Comparison of ENCODE assay signal across 12 mouse cellular contexts in the genomic region with DNA sequence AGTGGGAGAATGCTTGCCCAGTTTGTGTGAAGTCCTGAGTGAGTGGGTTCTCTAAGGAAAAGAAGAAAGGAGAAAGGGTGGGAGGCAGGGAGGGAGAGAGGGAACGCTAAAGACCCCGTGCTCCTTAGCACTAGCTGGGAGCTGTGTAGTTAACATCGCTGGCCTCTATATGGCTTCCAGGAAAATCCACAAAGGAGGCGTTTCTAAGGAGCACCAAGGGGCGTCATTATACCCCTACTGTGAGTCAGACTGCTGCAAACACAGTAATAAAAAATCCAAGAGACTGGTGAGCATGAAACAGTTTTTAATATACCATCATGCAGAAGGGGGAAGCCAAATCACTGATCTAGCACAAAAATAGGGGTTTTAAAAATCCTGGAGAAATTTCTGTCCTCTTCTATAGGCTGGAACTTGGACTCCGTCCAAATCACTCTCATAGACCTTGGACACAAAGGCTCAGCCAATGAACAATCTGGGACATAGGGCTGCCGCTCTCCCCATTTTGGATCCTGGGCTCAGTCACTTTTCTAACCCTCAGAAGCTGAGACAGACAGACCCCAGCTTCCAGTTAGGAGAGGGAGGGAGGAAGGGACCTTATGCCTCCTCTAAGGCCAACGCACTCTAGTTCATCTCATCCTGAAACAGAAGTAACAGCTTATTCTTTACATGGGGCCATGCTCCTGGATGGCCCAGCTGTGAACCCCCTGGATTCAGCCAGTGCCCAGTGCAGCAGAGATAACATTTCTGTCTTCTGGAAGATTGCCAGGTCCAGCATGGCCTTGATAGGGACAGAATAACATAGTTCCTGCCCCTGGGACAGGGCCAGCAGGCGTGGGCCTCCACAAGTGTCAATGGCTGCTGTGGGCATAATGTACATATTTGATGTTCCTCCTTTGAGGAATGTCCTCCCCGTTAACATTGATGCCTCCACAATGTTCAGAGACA.
DNase-seq lines count a peak whose midpoint lies in the region; ATAC-seq and TF ChIP-seq lines count a peak whose summit lies in the region.
"Had no signal": no experiment of that assay in that cellular context is flagged by ENCODE, and none has a peak within 500 bp of the region (broad histone marks: within the 10 kb centered on the region; RNA-seq: fewer than 3 reads in every experiment).

No protein-coding gene starts in this region.

- H3K36me3 ChIP-seq in heart, embryonic 10.5 days = peaks cover under 1% of the 10 kb centered on the region
- peaks cover 57% of the 10 kb centered on the region for H3K36me3 ChIP-seq in liver, embryonic 12.5 days
- peaks cover 3% of the 10 kb centered on the region; the same call in 1 of the 2 replicates for H3K36me3 ChIP-seq in liver, embryonic 11.5 days (ENCODE audit: control insufficient read depth, insufficient read depth, low read length)
- H3K36me3 ChIP-seq in liver, postnatal 0 days (replicated peaks; ENCODE audit: insufficient read depth, low read length) = no peaks in the 10 kb centered on the region; the same call in none of the 2 replicates
- H3K36me3 ChIP-seq: limb, embryonic 12.5 days had no signal

- TF ChIP-seq EP300 in liver, postnatal 0 days (IDR thresholded peaks at IDR 0.05; ENCODE audit: low read depth) = no peak

- ATAC-seq in liver, embryonic 12.5 days = no peak
- ATAC-seq in liver, embryonic 11.5 days (replicated peaks; ENCODE audit: low FRiP score) = no peak
- no peak for ATAC-seq in liver, postnatal 0 days
- ATAC-seq: Patski had no signal

- DNase-seq in heart, embryonic 10.5 days (ENCODE audit: low spot score) = no peak
- no peak for DNase-seq in heart, adult 18-20 months
- no peak for DNase-seq in liver, embryonic 11.5 days (ENCODE audit: low spot score)
- DNase-seq in liver, postnatal 0 days = no peak
- no peak for DNase-seq in left cerebral cortex, postnatal 36 days (ENCODE audit: low spot score in 2 of 2)
- no peak for DNase-seq in layer of hippocampus, postnatal 25 days (ENCODE audit: extremely low spot score in 1 of 2, low spot score in 1 of 2)
- DNase-seq: cerebellum, postnatal 36 days; midbrain, embryonic 14.5 days had no signal

- H3K9me3 ChIP-seq in heart, embryonic 10.5 days = no peaks in the 10 kb centered on the region
- H3K9me3 ChIP-seq in liver, embryonic 12.5 days (replicated peaks) = no peaks in the 10 kb centered on the region
- H3K9me3 ChIP-seq in liver, embryonic 11.5 days (ENCODE audit: control insufficient read depth, low read length) = no peaks in the 10 kb centered on the region
- no peaks in the 10 kb centered on the region for H3K9me3 ChIP-seq in liver, postnatal 0 days (ENCODE audit: low read length)
- H3K9me3 ChIP-seq: limb, embryonic 12.5 days had no signal

- peak overlapping the region; percentile 56; the same call in 1 of the 2 replicates for H3K27ac ChIP-seq in heart, embryonic 10.5 days
- H3K27ac ChIP-seq in liver, embryonic 12.5 days = peak overlapping the region; percentile 43; the same call in 1 of the 2 replicates
- no peak overlapping the region for H3K27ac ChIP-seq in liver, embryonic 11.5 days (ENCODE audit: low read depth, low read length)
- H3K27ac ChIP-seq in brown adipose tissue, adult 24 weeks (replicated peaks; ENCODE audit: low read depth, low read length) = peak overlapping the region; percentile 71
- H3K27ac ChIP-seq in liver, postnatal 0 days (ENCODE audit: low read depth) = peak overlapping the region; percentile 88
- H3K27ac ChIP-seq: limb, embryonic 12.5 days had no signal

- no peaks in the 10 kb centered on the region for H3K27me3 ChIP-seq in heart, embryonic 10.5 days (ENCODE audit: insufficient read depth, poor library complexity, severe bottlenecking)
- H3K27me3 ChIP-seq in liver, embryonic 12.5 days (replicated peaks) = no peaks in the 10 kb centered on the region
- no peaks in the 10 kb centered on the region for H3K27me3 ChIP-seq in liver, embryonic 11.5 days (replicated peaks; ENCODE audit: control insufficient read depth, insufficient read depth, low read length)
- H3K27me3 ChIP-seq in liver, postnatal 0 days (ENCODE audit: insufficient read depth, low read length) = no peaks in the 10 kb centered on the region
- H3K27me3 ChIP-seq: limb, embryonic 12.5 days; Patski had no signal

- H3K9ac ChIP-seq in liver, embryonic 12.5 days = no peak overlapping the region; the same call in 1 of the 2 replicates
- H3K9ac ChIP-seq in liver, embryonic 11.5 days (ENCODE audit: low read depth, low read length) = no peak overlapping the region
- H3K9ac ChIP-seq in liver, postnatal 0 days (replicated peaks) = no peak overlapping the region
- H3K9ac ChIP-seq: limb, embryonic 12.5 days had no signal

- TF ChIP-seq CTCF in liver, postnatal 0 days (IDR thresholded peaks at IDR 0.05; ENCODE audit: low read depth) = no peak

- H3K4me1 ChIP-seq in heart, embryonic 10.5 days = peaks cover 27% of the 10 kb centered on the region
- H3K4me1 ChIP-seq in liver, embryonic 12.5 days = peaks cover 28% of the 10 kb centered on the region
- peaks cover 18% of the 10 kb centered on the region for H3K4me1 ChIP-seq in liver, embryonic 11.5 days (replicated peaks; ENCODE audit: control insufficient read depth, insufficient read depth, low read length)
- H3K4me1 ChIP-seq in brown adipose tissue, adult 24 weeks (ENCODE audit: control insufficient read depth, insufficient read depth, insufficient read length, low read length) = peaks cover 23% of the 10 kb centered on the region; the same call in 1 of the 2 replicates
- H3K4me1 ChIP-seq in liver, postnatal 0 days (ENCODE audit: insufficient read depth) = peaks cover 29% of the 10 kb centered on the region

- intact Hi-C loops in left cerebral cortex, postnatal 36 days (cut with DNase I) = loop anchor here (5.0 kb wide), 1 partner anchor 418 kb away; no protein-coding TSS in a partner anchor

- no peak overlapping the region for H3K4me2 ChIP-seq in liver, embryonic 12.5 days
- no peak overlapping the region for H3K4me2 ChIP-seq in liver, embryonic 11.5 days
- no peak overlapping the region for H3K4me2 ChIP-seq in liver, postnatal 0 days (ENCODE audit: low read depth, low read length)
- H3K4me2 ChIP-seq: limb, embryonic 12.5 days had no signal

- WGBS in heart, embryonic 10.5 days = 69% methylated on average over 10 of the region's 10 CpGs
- WGBS in liver, embryonic 12.5 days (ENCODE audit: insufficient replicate concordance) = 75% methylated on average over 10 of the region's 10 CpGs
- WGBS in liver, embryonic 11.5 days = 82% methylated on average over 10 of the region's 10 CpGs
- WGBS in liver, postnatal 0 days (ENCODE audit: insufficient replicate concordance) = 61% methylated on average over 10 of the region's 10 CpGs

- no peak overlapping the region for H3K4me3 ChIP-seq in heart, embryonic 10.5 days
- H3K4me3 ChIP-seq in liver, embryonic 12.5 days = no peak overlapping the region
- no peak overlapping the region for H3K4me3 ChIP-seq in liver, embryonic 11.5 days (ENCODE audit: low read depth, low read length)
- H3K4me3 ChIP-seq in brown adipose tissue, adult 24 weeks (ENCODE audit: insufficient read depth, low read depth, low read length) = no peak overlapping the region
- H3K4me3 ChIP-seq in liver, postnatal 0 days (ENCODE audit: low read depth, low read length) = no peak overlapping the region
- H3K4me3 ChIP-seq: limb, embryonic 12.5 days had no signal
